Comparison of ENCODE assay signal across 17 mouse cellular contexts in the genomic region with DNA sequence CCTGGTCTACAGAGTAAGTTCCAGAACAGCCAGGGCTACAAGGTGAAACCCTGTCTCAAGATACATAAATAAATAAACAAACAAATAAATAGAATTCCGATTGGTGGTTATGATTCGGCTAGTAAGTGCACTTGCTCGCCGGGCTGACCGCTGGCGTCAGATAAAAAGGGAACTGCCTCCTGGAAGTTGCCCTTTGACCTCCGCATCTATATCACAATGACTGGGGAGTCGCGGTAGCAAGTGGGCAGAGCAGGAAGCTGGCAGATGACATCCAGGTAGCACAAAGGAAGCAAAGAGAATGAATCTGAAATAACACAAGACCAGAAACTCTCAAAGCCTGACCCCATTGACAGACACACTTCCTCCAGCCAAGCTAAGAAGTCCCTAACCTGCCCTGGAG. TPM values are rescaled to one million over a fixed set of nuclear protein-coding genes. Genes with fewer than 3 reads are reported as not detected.
DNase-seq lines count a peak whose midpoint lies in the region; ATAC-seq and TF ChIP-seq lines count a peak whose summit lies in the region.
"Had no signal": no experiment of that assay in that cellular context is flagged by ENCODE, and none has a peak within 500 bp of the region (broad histone marks: within the 10 kb centered on the region; RNA-seq: fewer than 3 reads in every experiment).

No protein-coding gene starts in this region.

- 54% methylated on average over 9 of the region's 9 CpGs for WGBS in intestine, embryonic 14.5 days
- WGBS in intestine, embryonic 16.5 days = 40% methylated on average over 9 of the region's 9 CpGs
- WGBS in lung, postnatal 0 days = 49% methylated on average over 9 of the region's 9 CpGs

- peaks cover 2% of the 10 kb centered on the region; the same call in 1 of the 2 replicates for H3K9me3 ChIP-seq in intestine, embryonic 14.5 days (ENCODE audit: control insufficient read depth, low read length)
- no peaks in the 10 kb centered on the region for H3K9me3 ChIP-seq in intestine, embryonic 16.5 days (ENCODE audit: control insufficient read depth, low read length)
- no peaks in the 10 kb centered on the region for H3K9me3 ChIP-seq in lung, postnatal 0 days (ENCODE audit: low read length)

- 0 out of 2 replicates have a peak overlapping the region, but pooled peaks have one; percentile 16 for H3K27ac ChIP-seq in intestine, embryonic 14.5 days (ENCODE audit: low read depth)
- no peak overlapping the region for H3K27ac ChIP-seq in intestine, embryonic 16.5 days (ENCODE audit: low read length)
- H3K27ac ChIP-seq in lung, postnatal 0 days (ENCODE audit: low read length) = peak overlapping the region; percentile 38

- no peaks in the 10 kb centered on the region for H3K36me3 ChIP-seq in intestine, embryonic 14.5 days (ENCODE audit: control insufficient read depth, insufficient read depth, low read length)
- no peaks in the 10 kb centered on the region for H3K36me3 ChIP-seq in intestine, embryonic 16.5 days (ENCODE audit: control insufficient read depth, insufficient read depth, low read length)
- no peaks in the 10 kb centered on the region for H3K36me3 ChIP-seq in lung, postnatal 0 days (ENCODE audit: insufficient read depth, low read length)

- no peak for TF ChIP-seq EP300 in lung, postnatal 0 days (IDR thresholded peaks at IDR 0.05)

- H3K9ac ChIP-seq in intestine, embryonic 14.5 days (ENCODE audit: low read length) = no peak overlapping the region
- H3K9ac ChIP-seq in intestine, embryonic 16.5 days (ENCODE audit: low read depth, low read length) = no peak overlapping the region
- no peak overlapping the region for H3K9ac ChIP-seq in lung, postnatal 0 days (replicated peaks; ENCODE audit: low read depth)

- no peaks in the 10 kb centered on the region for H3K27me3 ChIP-seq in intestine, embryonic 14.5 days (replicated peaks; ENCODE audit: control insufficient read depth, insufficient read depth, low read length)
- H3K27me3 ChIP-seq in intestine, embryonic 16.5 days (replicated peaks; ENCODE audit: control insufficient read depth, insufficient read depth, low read length) = no peaks in the 10 kb centered on the region
- H3K27me3 ChIP-seq in lung, postnatal 0 days (replicated peaks; ENCODE audit: insufficient read depth, low read length) = no peaks in the 10 kb centered on the region
- H3K27me3 ChIP-seq: Patski had no signal

- peak; percentile 47 for DNase-seq in embryo, embryonic 10 days (ENCODE audit: low spot score)
- DNase-seq in embryo, embryonic 9.5 days (ENCODE audit: extremely low spot score) = no peak
- no peak for DNase-seq in intestine, embryonic 14.5 days (ENCODE audit: low spot score)
- no peak for DNase-seq in lung, postnatal 0 days (ENCODE audit: low spot score)
- DNase-seq in lung, postnatal 4 days = no peak
- no peak for DNase-seq in gastrocnemius, postnatal 10 days
- no peak for DNase-seq in gastrocnemius, adult 18-20 months (ENCODE audit: low spot score)
- DNase-seq: adrenal gland, postnatal 36 days; cerebellum, adult 9-10 months; heart, postnatal 36 days; kidney, postnatal 25 days; thymus, adult 2 months had no signal

- H3K4me1 ChIP-seq in intestine, embryonic 14.5 days (replicated peaks; ENCODE audit: control insufficient read depth, insufficient read depth, low read length) = peaks cover 15% of the 10 kb centered on the region
- H3K4me1 ChIP-seq in intestine, embryonic 16.5 days (ENCODE audit: control insufficient read depth, insufficient read depth, low read length) = peaks cover 15% of the 10 kb centered on the region
- H3K4me1 ChIP-seq in lung, postnatal 0 days (ENCODE audit: insufficient read depth, low read depth, low read length) = peaks cover 10% of the 10 kb centered on the region; the same call in 1 of the 2 replicates

- TF ChIP-seq CTCF in lung, postnatal 0 days (IDR thresholded peaks at IDR 0.05) = no peak

- H3K4me2 ChIP-seq in intestine, embryonic 14.5 days (ENCODE audit: low read length) = no peak overlapping the region
- no peak overlapping the region for H3K4me2 ChIP-seq in intestine, embryonic 16.5 days (ENCODE audit: low read depth, low read length)
- H3K4me2 ChIP-seq in lung, postnatal 0 days (replicated peaks; ENCODE audit: low read depth, low read length) = no peak overlapping the region

- ATAC-seq in intestine, embryonic 14.5 days (replicated peaks; ENCODE audit: low FRiP score, low TSS enrichment, low read depth) = no peak
- no peak for ATAC-seq in intestine, embryonic 16.5 days
- ATAC-seq in lung, postnatal 0 days = no peak
- ATAC-seq: Patski had no signal

- no peak overlapping the region for H3K4me3 ChIP-seq in intestine, embryonic 14.5 days (ENCODE audit: low read depth, low read length)
- no peak overlapping the region for H3K4me3 ChIP-seq in intestine, embryonic 16.5 days (ENCODE audit: low read length)
- no peak overlapping the region for H3K4me3 ChIP-seq in lung, postnatal 0 days (ENCODE audit: low read depth, low read length)
- H3K4me3 ChIP-seq: erythroblast, embryonic 14.5 days had no signal

RNA-seq across cellular contexts. Expression of gene Tmem40, which starts 5.1 kb away (rescaled TPM):
- polyA plus RNA-seq in intestine, embryonic 14.5 days (2014; fragmentation: Nextera tagmentation; extraction: Ambion mirVana) = 0.48 and 0.51 TPM in 2 replicates
- 0.70 and 1.5 TPM in 2 replicates for polyA plus RNA-seq in intestine, embryonic 16.5 days (2015; fragmentation: Nextera tagmentation; extraction: Ambion mirVana)
- 4.9 and 5.5 TPM in 2 replicates for polyA plus RNA-seq in lung, postnatal 0 days (2015; fragmentation: Nextera tagmentation; extraction: Ambion mirVana)
- 1 to 10 TPM in 1 of 2 experiments, under 1 TPM in 1; 0.26 to 1.5 TPM for total RNA-seq in gastrocnemius, postnatal 10 days (2021)
- total RNA-seq in gastrocnemius, adult 18-20 months (2021) = under 1 TPM in 1 of 2 experiments, not detected in 1; 0.43 TPM
- total RNA-seq: liver, adult 2 months had no signal
- polyA plus RNA-seq: liver, adult 2 months; Patski; small intestine, adult 2 months had no signal

RNA-seq across cellular contexts. Expression of gene Cand2, which starts 7.0 kb away (rescaled TPM):
- 29.6 and 30.2 TPM in 2 replicates for polyA plus RNA-seq in intestine, embryonic 14.5 days (2014; fragmentation: Nextera tagmentation; extraction: Ambion mirVana)
- 12.6 and 13.3 TPM in 2 replicates for polyA plus RNA-seq in intestine, embryonic 16.5 days (2015; fragmentation: Nextera tagmentation; extraction: Ambion mirVana)
- 2.5 and 3.0 TPM in 2 replicates for polyA plus RNA-seq in lung, postnatal 0 days (2015; fragmentation: Nextera tagmentation; extraction: Ambion mirVana)
- 10 to 100 TPM; 89.1 to 96.7 TPM for total RNA-seq in gastrocnemius, postnatal 10 days (2021)
- total RNA-seq in gastrocnemius, adult 18-20 months (2021) = 10 to 100 TPM; 74.8 to 78.7 TPM

RNA-seq across cellular contexts. Expression of gene Rpl32, which starts 41.2 kb away (rescaled TPM):
- 2,668 and 2,809 TPM in 2 replicates for polyA plus RNA-seq in intestine, embryonic 14.5 days (2014; fragmentation: Nextera tagmentation; extraction: Ambion mirVana)
- polyA plus RNA-seq in intestine, embryonic 16.5 days (2015; fragmentation: Nextera tagmentation; extraction: Ambion mirVana) = 1,840 and 1,978 TPM in 2 replicates
- 1,730 and 1,790 TPM in 2 replicates for polyA plus RNA-seq in lung, postnatal 0 days (2015; fragmentation: Nextera tagmentation; extraction: Ambion mirVana)
- total RNA-seq in gastrocnemius, postnatal 10 days (2021) = 1,000 to 10,000 TPM; 1,136 to 1,161 TPM
- total RNA-seq in gastrocnemius, adult 18-20 months (2021) = 100 to 1,000 TPM; 568 to 577 TPM
